Mouse (Mus musculus) lung, embryonic 15.5 days (tissue): Measurements from ENCODE around the gene Prpf19. TPM values are rescaled to one million over a fixed set of nuclear protein-coding genes. Genes with fewer than 3 reads are reported as not detected.
A peak's percentile ranks its signal among the peaks of the same experiment; 100 is the strongest.

ENCODE experiments used
- ATAC-seq: fragments of 200-750 bp; cut with Nextera tagmentation; 2 replicates; pipeline ENCODE4 v1.8.0; 2017; ENCODE audit warnings: moderate number of reproducible peaks, borderline replicate concordance; ENCODE audit not compliant: low FRiP score, low TSS enrichment; ENCODE audit errors: extremely low read depth
- H3K27ac ChIP-seq: fragments of 300-500 bp; sonication (generic); 2 replicates; pipeline ENCODE4 v1.5.1; 2015; ENCODE audit warnings: moderate library complexity, mild to moderate bottlenecking, inconsistent platforms
- H3K27me3 ChIP-seq: fragments of 300-500 bp; sonication (generic); 2 replicates; pipeline ENCODE4 v1.6.1; 2015; ENCODE audit warnings: inconsistent platforms
- H3K36me3 ChIP-seq: fragments of 300-500 bp; sonication (generic); 2 replicates; pipeline ENCODE4 v1.6.1; 2015; ENCODE audit warnings: inconsistent platforms
- H3K4me1 ChIP-seq: fragments of 300-500 bp; sonication (generic); 2 replicates; pipeline ENCODE4 v1.6.1; 2015; ENCODE audit warnings: inconsistent platforms
- H3K4me2 ChIP-seq: fragments of 300-500 bp; sonication (generic); 2 replicates; pipeline ENCODE4 v1.6.1; 2015; ENCODE audit warnings: inconsistent platforms, mild to moderate bottlenecking, moderate library complexity
- H3K4me3 ChIP-seq: fragments of 300-500 bp; sonication (generic); 2 replicates; pipeline ENCODE4 v1.5.1; 2015; ENCODE audit warnings: mild to moderate bottlenecking, inconsistent platforms
- H3K9ac ChIP-seq: fragments of 300-500 bp; sonication (generic); 2 replicates; pipeline ENCODE4 v1.6.1; 2015; ENCODE audit warnings: inconsistent platforms
- H3K9me3 ChIP-seq: fragments of 300-500 bp; sonication (generic); 2 replicates; pipeline ENCODE4 v1.6.1; 2016; ENCODE audit warnings: inconsistent platforms
- WGBS: fragments of 180-500 bp; shearing (Covaris S2); methylation state at CpG from one replicate; pipeline ENCODE4 v1.1.7; 2015; 5-methylcytosine and 5-hydroxymethylcytosine counted together
- polyA plus RNA-seq: library from polyadenylated mRNA; unstranded; fragments of >200 nt; fragmentation: Nextera tagmentation; extraction: Ambion mirVana; gene quantifications from 2 replicates; pipeline ENCODE4 v1.2.1, GENCODE M21; 2015

Prpf19 gene
- polyA plus RNA-seq, result 35.8 and 39.8 TPM in 2 replicates

DNA sequence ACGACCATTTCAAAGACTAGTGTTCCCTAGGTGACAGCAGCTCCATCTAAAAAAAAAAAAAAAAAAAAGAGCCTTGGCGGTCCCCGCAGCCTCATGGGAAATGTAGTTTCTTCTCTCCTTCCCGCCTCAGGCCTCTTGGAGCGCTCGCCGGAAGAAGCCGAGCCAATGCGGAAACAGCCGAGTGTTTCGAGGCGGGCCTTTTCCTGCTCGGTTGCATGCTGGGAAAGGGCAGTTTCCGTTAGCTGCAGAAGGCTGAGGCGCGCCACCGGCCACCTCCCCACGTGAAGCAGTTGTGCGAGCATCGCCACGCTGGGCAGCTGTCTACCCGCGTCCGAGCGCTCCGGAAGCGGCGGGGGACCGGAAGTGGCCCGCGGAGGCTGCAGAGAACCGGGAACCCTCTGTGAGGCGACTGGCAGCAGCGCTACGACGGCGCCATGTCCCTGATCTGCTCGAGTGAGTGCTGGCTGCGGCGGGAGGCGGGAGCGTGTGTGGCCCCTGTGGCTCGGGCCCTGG is at the start of gene Prpf19:
TSS of gene Prpf19 (plus strand) at position 216 of the 513 bp plus-strand sequence.
- peak; percentile 96 for ATAC-seq
- H3K27me3 ChIP-seq, result no peaks in the 10 kb centered on the region
- H3K4me3 ChIP-seq, result peak within 1 kb of the TSS; percentile 99
- H3K9ac ChIP-seq, result peak within 1 kb of the TSS; percentile 94
- no peaks in the 10 kb centered on the region for H3K9me3 ChIP-seq
- peak within 1 kb of the TSS; percentile 94 for H3K27ac ChIP-seq
- peak within 1 kb of the TSS; percentile 84 for H3K4me2 ChIP-seq
- under 1% methylated on average over 43 of the region's 43 CpGs for WGBS
- peaks cover 30% of the 10 kb centered on the region for H3K36me3 ChIP-seq
- H3K4me1 ChIP-seq, result peaks cover 19% of the 10 kb centered on the region

DNA sequence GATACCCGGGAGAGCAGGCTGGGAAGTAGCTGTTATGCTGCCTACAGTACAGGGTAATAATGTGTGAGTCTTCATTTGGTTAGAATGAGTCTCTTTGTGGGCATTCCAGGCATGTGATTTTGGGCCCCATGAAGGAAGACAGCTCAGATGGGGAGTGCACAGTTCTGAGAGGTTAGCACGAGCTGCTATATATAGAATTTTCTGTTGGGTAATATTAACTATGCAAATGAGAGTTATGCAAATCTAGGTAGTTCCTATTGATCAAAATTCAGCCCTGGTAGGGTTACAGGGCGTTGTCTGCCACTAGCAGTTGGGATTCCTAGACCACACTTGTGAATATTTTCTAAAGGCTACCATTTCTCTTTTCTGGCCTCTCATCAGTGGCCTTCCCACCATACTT is 49.6 kb upstream of the Prpf19 start:
- Histone ChIP-seq H3K27me3 (no peaks in the 10 kb centered on the region), H3K4me1 (peaks cover 11% of the 10 kb centered on the region), H3K27ac (no peak overlapping the region), H3K4me3 (no peak overlapping the region), H3K36me3 (no peaks in the 10 kb centered on the region), H3K4me2 (no peak overlapping the region), H3K9ac (no peak overlapping the region), H3K9me3 (no peaks in the 10 kb centered on the region)
- ATAC-seq, result no peak
- 88% methylated on average over 3 of the region's 3 CpGs for WGBS

- no peak overlapping the region for H3K4me2 ChIP-seq
- H3K27ac ChIP-seq, result no peak overlapping the region
- H3K36me3 ChIP-seq, result no peaks in the 10 kb centered on the region
- no peaks in the 10 kb centered on the region for H3K9me3 ChIP-seq
- WGBS, result 63% methylated on average over 7 of the region's 7 CpGs
- H3K4me1 ChIP-seq, result peaks cover 11% of the 10 kb centered on the region
- H3K27me3 ChIP-seq, result no peaks in the 10 kb centered on the region
- H3K4me3 ChIP-seq, result no peak overlapping the region
- ATAC-seq, result no peak
- no peak overlapping the region for H3K9ac ChIP-seq
Measured at GRCm38 (mm10) chr19:10846150-10846549, 48.9 kb upstream of the Prpf19 start.

DNA sequence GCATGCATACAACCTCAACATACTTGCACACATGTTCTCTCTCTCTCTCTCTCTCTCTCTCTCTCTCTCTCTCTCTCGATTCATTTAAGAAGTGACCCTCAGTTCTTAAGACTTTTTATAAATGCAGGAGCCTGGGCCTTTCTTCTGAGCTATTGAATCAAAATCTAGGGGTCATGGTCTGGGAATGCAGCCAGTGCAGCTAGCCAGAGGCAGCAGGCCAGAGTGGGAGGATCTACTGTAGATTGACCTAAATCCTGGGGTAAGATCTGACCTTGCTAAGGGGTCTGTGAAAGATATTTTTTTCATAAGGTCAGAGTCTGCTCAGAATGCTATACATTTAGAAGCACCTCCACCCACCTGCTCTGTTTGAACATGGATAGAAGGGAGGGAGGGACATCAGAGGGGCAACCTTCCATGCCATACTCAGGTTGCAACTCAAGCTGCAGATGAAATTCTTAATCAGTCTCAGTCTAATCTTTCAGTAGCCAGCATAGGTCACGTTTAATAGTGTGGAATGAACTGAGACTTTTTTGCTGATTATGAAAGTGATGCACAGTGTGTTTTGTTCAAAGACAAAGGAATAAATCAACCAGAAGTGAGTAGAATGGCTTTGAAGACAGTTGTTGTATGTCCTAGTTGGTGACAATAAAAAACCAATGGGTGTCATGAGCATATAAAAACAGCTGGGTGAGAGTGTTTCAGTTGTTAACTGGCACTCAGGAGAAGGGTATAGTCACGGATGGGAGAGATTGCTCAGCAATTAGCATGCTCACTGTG is 47.5 kb upstream of the Prpf19 start:
- H3K4me1 ChIP-seq, result peaks cover 8% of the 10 kb centered on the region
- no peak overlapping the region for H3K4me3 ChIP-seq
- no peak overlapping the region for H3K4me2 ChIP-seq
- no peak overlapping the region for H3K27ac ChIP-seq
- H3K36me3 ChIP-seq, result no peaks in the 10 kb centered on the region
- H3K9me3 ChIP-seq, result no peaks in the 10 kb centered on the region
- H3K27me3 ChIP-seq, result no peaks in the 10 kb centered on the region
- no peak for ATAC-seq
- H3K9ac ChIP-seq, result no peak overlapping the region
- 45% methylated on average over 3 of the region's 3 CpGs for WGBS

DNA sequence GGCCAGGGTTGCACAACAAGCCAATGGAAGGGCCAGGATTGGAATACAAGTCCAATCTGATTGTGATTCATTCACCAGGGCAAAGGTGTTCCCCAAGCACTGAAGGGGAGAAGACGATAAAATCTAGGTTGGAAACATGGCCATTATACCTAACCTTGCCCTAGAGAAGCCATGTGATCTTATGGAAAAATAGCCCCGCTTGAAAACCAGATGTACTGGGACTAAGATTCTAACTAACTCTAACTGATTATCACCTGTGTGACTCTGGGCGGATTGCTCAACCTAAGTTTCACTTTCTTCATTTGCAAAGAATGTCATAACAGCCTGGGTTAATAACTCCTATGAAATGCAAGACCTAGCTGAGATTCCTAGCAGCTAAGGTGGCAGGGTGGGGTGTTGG is 39.6 kb upstream of the Prpf19 start:
- ATAC-seq, result no peak
- Histone ChIP-seq H3K4me2 (no peak overlapping the region), H3K9ac (no peak overlapping the region), H3K9me3 (no peaks in the 10 kb centered on the region), H3K4me1 (no peaks in the 10 kb centered on the region), H3K27ac (no peak overlapping the region), H3K36me3 (peaks cover 31% of the 10 kb centered on the region), H3K27me3 (no peaks in the 10 kb centered on the region), H3K4me3 (no peak overlapping the region)
- 86% methylated on average over 3 of the region's 3 CpGs for WGBS

- H3K4me3 ChIP-seq, result no peak overlapping the region
- H3K9me3 ChIP-seq, result no peaks in the 10 kb centered on the region
- no peak overlapping the region for H3K4me2 ChIP-seq
- H3K36me3 ChIP-seq, result peaks cover 40% of the 10 kb centered on the region
- no peak for ATAC-seq
- no peak overlapping the region for H3K9ac ChIP-seq
- no peak overlapping the region for H3K27ac ChIP-seq
- H3K4me1 ChIP-seq, result no peaks in the 10 kb centered on the region
- WGBS, result 37% methylated on average over 2 of the region's 2 CpGs
- H3K27me3 ChIP-seq, result no peaks in the 10 kb centered on the region
Measured at GRCm38 (mm10) chr19:10856520-10856919, 38.5 kb upstream of the Prpf19 start.

DNA sequence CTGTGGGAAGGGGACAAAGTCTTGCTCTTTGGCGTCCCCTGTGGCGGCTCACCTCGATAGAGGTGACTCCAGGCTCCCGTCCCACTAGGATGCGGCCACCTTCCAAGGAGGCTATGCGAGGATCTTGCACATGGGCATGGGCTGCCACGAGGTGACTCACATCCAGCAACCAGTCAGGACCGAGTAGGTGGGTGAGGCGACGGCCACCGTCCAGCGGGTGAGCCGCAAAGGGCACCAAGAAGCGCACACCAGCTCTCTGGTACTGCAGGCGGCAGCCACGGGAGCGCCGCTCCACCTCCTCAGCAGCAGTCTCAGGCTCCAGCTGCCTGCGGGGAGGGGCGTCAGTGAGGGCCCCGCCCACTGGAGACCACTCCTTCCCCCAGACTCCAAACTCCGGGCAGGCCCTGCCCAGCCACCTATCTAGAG is 34.9 kb upstream of the Prpf19 start:
- Histone ChIP-seq H3K4me2 (no peak overlapping the region), H3K27me3 (no peaks in the 10 kb centered on the region), H3K9me3 (no peaks in the 10 kb centered on the region), H3K4me3 (no peak overlapping the region), H3K36me3 (peaks cover 72% of the 10 kb centered on the region), H3K27ac (no peak overlapping the region), H3K9ac (no peak overlapping the region), H3K4me1 (no peaks in the 10 kb centered on the region)
- no peak for ATAC-seq
- 41% methylated on average over 22 of the region's 22 CpGs for WGBS

DNA sequence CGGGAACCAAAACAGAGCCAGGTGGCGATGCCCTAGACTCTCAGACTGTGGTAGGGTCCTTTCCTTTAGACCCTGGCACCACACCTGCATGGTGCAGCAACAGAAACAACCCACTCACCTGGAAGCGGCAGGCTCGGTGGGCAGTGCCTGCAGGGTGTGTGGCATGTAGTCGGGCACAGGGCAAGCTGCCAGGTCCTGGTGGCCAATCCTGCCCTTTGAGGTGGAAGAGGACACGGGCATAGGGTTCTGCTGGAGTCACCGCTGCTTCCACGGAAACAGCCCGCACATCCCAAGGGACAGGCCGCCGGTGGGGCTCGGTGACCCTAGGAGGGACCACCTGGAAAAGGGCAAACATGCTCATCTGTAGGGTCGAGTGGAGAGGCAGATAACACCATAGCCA is 28.7 kb upstream of the Prpf19 start:
- Histone ChIP-seq H3K9ac (no peak overlapping the region), H3K27ac (no peak overlapping the region), H3K4me1 (peaks cover 31% of the 10 kb centered on the region), H3K36me3 (peaks cover 49% of the 10 kb centered on the region), H3K9me3 (no peaks in the 10 kb centered on the region), H3K27me3 (no peaks in the 10 kb centered on the region), H3K4me3 (no peak overlapping the region), H3K4me2 (no peak overlapping the region)
- WGBS, result 88% methylated on average over 13 of the region's 13 CpGs
- ATAC-seq, result no peak

GRCm38 (mm10) chr19:10867946-10868622 is 26.9 kb upstream of the Prpf19 start:
- WGBS, result 22% methylated on average over 5 of the region's 5 CpGs
- ATAC-seq, result no peak
- Histone ChIP-seq H3K9ac (peak overlapping the region; percentile 87), H3K27ac (no peak overlapping the region), H3K36me3 (peaks cover 49% of the 10 kb centered on the region), H3K9me3 (no peaks in the 10 kb centered on the region), H3K4me1 (peaks cover 34% of the 10 kb centered on the region), H3K4me2 (peak overlapping the region; percentile 81), H3K27me3 (no peaks in the 10 kb centered on the region), H3K4me3 (peak overlapping the region; percentile 80)

DNA sequence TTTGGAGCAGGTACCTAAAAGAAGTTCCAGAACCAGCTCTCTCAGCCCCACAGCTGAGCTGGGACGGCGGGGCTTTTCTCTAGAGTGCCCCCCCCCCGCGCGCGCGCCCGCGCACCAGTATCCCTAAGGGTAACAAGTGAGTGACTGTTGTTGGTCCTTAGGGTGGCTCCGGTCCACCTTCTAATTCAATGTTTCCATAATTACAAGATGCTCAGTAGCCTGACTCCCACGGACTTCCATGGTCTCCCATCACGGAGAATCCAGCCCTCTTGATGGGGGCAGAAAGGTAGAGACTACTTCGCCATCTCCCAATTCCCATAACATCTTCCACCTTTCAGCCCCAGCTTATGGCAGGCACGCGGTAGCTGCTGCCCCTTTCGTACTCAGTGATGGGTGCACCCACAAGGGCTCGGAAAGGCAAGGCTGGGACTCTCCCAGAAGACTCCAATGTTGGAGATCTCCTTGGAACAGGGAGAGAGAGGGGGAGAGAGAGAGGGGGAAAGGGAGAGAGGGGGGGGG is 26.3 kb upstream of the Prpf19 start:
- Histone ChIP-seq H3K4me2 (peak overlapping the region; percentile 81), H3K9me3 (no peaks in the 10 kb centered on the region), H3K4me3 (peak overlapping the region; percentile 80), H3K27ac (peak overlapping the region; percentile 89; the same call in 1 of the 2 replicates), H3K4me1 (peaks cover 34% of the 10 kb centered on the region), H3K9ac (peak overlapping the region; percentile 87), H3K27me3 (no peaks in the 10 kb centered on the region), H3K36me3 (peaks cover 49% of the 10 kb centered on the region)
- 1% methylated on average over 17 of the region's 17 CpGs for WGBS
- ATAC-seq, result no peak

DNA sequence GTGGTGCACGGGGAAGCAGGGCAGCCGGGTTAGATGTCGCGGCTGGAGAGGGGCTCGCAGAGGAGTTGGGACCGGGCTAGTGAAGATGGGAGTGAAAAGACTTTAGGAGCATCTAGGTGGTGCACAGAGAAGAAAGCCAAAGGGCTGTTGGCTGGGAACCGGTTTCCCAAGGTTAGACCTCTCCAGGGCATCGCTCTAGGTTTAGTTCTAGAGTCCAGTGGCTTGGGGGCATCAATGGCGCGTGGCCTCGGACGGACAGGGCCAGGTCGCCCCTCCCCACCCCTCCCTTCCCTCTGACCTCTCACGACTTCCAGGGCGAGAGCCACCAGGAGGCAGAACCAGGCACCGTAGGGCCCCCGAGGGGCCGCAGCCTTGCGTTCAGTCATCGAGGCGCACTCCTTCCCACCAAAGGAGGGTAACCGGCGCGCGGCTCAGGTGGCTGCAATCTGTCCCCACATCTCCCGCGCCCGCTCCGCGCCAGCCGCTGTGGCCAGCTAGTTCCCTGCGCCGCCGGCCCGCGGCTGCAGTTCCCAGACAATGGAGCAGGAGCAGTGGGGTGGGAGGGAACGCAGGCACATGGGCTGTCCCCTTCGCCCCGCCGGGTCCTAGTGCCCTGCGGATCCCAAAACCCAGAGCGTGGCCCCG is 25.7 kb upstream of the Prpf19 start:
- 0% methylated on average over 43 of the region's 43 CpGs for WGBS
- Histone ChIP-seq H3K27me3 (no peaks in the 10 kb centered on the region), H3K27ac (peak overlapping the region; percentile 89), H3K4me2 (peak overlapping the region; percentile 81), H3K36me3 (peaks cover 49% of the 10 kb centered on the region), H3K4me3 (peak overlapping the region; percentile 80), H3K9ac (peak overlapping the region; percentile 87), H3K4me1 (peaks cover 34% of the 10 kb centered on the region), H3K9me3 (no peaks in the 10 kb centered on the region)
- peak; percentile 92 for ATAC-seq
